Mouse (Mus musculus) thymus, postnatal 10 days (tissue): ENCODE data around the gene Herc1.

Source experiments
- DNase-seq, 2 experiments: peaks; one replicate each; pipeline ENCODE4 v3.0.0; 2021; ENCODE audit warnings: low spot score in 2 of 2

The Herc1 gene

GRCm38 (mm10) chr9:66518251-66518650 is 168.0 kb downstream of the Herc1 start:
- no peak for DNase-seq

GRCm38 (mm10) chr9:66518901-66519300 is 168.7 kb downstream of the Herc1 start:
- no peak for DNase-seq

- DNase-seq = no peak
These were observed 170.0 kb downstream of the Herc1 start for GRCm38 (mm10) chr9:66520299-66520698.

- no peak for DNase-seq
These were observed 171.3 kb downstream of the Herc1 start for GRCm38 (mm10) chr9:66521595-66521994.

- no peak for DNase-seq
These were observed 192.5 kb downstream of the Herc1 start for GRCm38 (mm10) chr9:66542785-66543184.
